Mouse (Mus musculus) testis, adult 2 months (tissue): Measurements from ENCODE around the gene Sgms2. TPM values are rescaled to one million over a fixed set of nuclear protein-coding genes. Genes with fewer than 3 reads are reported as not detected.
"Not testable (repeated sequence)": the region's sequence is repeated elsewhere in the genome, so short reads cannot be mapped to it uniquely, and the experiment has no call there.

ENCODE experiments used
- H3K27ac ChIP-seq: fragments of 200-500 bp; 2 replicates; pipeline ENCODE4 v1.5.1; 2012; ENCODE audit warnings: low read depth, low read length; ENCODE audit not compliant: control insufficient read depth, insufficient read depth
- H3K27me3 ChIP-seq: fragments of 200-500 bp; 2 replicates; pipeline ENCODE4 v1.6.1; 2012; ENCODE audit warnings: mild to moderate bottlenecking, low read length, moderate library complexity; ENCODE audit not compliant: control insufficient read depth, insufficient read depth
- H3K36me3 ChIP-seq: fragments of 200-500 bp; 2 replicates; pipeline ENCODE4 v1.6.1; 2012; ENCODE audit warnings: mild to moderate bottlenecking, low read length; ENCODE audit not compliant: control insufficient read depth, insufficient read depth
- H3K4me1 ChIP-seq: fragments of 200-500 bp; 2 replicates; pipeline ENCODE4 v1.6.1; 2012; ENCODE audit warnings: low read length; ENCODE audit not compliant: control insufficient read depth, insufficient read depth
- H3K4me3 ChIP-seq: fragments of 200-500 bp; 2 replicates; pipeline ENCODE4 v1.5.1; 2012; ENCODE audit warnings: low read depth, mild to moderate bottlenecking, low read length, moderate library complexity, mixed read lengths; ENCODE audit not compliant: control insufficient read depth
- CTCF ChIP-seq: fragments of 200-500 bp; IDR thresholded peaks from 2 replicates; pipeline ENCODE4 v1.5.1; 2012; ENCODE audit warnings: low read depth, mild to moderate bottlenecking, inconsistent platforms, low read length, moderate library complexity; ENCODE audit not compliant: control insufficient read depth, insufficient read depth, insufficient replicate concordance
- POLR2A ChIP-seq: fragments of 200-500 bp; IDR thresholded peaks from 2 replicates; pipeline ENCODE4 v1.6.1; 2012; ENCODE audit warnings: low read depth, mild to moderate bottlenecking, inconsistent platforms, low read length, moderate library complexity; ENCODE audit not compliant: control insufficient read depth
- polyA plus RNA-seq: library from polyadenylated mRNA; depleted of rRNA; stranded (reverse); fragments of >200 nt; gene quantifications from 2 replicates; pipeline ENCODE4 v1.2.3, GENCODE M21; 2012

Gene Sgms2
- polyA plus RNA-seq, 1 experiment = 48.2 TPM

- peaks cover 4% of the 10 kb centered on the region; the same call in 1 of the 2 replicates for H3K4me1 ChIP-seq
- no peaks in the 10 kb centered on the region for H3K27me3 ChIP-seq
- H3K4me3 ChIP-seq = peak overlapping the region; percentile 66
- H3K27ac ChIP-seq = no peak overlapping the region
- H3K36me3 ChIP-seq = no peaks in the 10 kb centered on the region
- TF ChIP-seq POLR2A (no peak), CTCF (no peak)
These were observed 145.3 kb downstream of the Sgms2 start for GRCm38 (mm10) chr3:131345903-131346302.

GRCm38 (mm10) chr3:131343311-131343710, 147.9 kb downstream of the Sgms2 start:
- Histone ChIP-seq H3K36me3 (no peaks in the 10 kb centered on the region), H3K27me3 (no peaks in the 10 kb centered on the region), H3K4me1 (peaks cover 4% of the 10 kb centered on the region; the same call in 1 of the 2 replicates), H3K4me3 (peak overlapping the region; percentile 66), H3K27ac (no peak overlapping the region)
- TF ChIP-seq POLR2A (no peak), CTCF (no peak)

- no peak for TF ChIP-seq POLR2A
- no peak overlapping the region for H3K27ac ChIP-seq
- no peaks in the 10 kb centered on the region for H3K27me3 ChIP-seq
- H3K36me3 ChIP-seq = no peaks in the 10 kb centered on the region
- peak overlapping the region; percentile 63 for H3K4me3 ChIP-seq
- H3K4me1 ChIP-seq = no peaks in the 10 kb centered on the region
These were observed 150.3 kb downstream of the Sgms2 start for GRCm38 (mm10) chr3:131340885-131341284.

GRCm38 (mm10) chr3:131339280-131339679, 151.9 kb downstream of the Sgms2 start:
- TF ChIP-seq POLR2A = no peak
- no peak for TF ChIP-seq CTCF
- no peaks in the 10 kb centered on the region for H3K36me3 ChIP-seq
- no peak overlapping the region for H3K27ac ChIP-seq
- no peaks in the 10 kb centered on the region for H3K27me3 ChIP-seq
- no peak overlapping the region; the same call in 1 of the 2 replicates for H3K4me3 ChIP-seq
- H3K4me1 ChIP-seq = peaks cover 3% of the 10 kb centered on the region

- H3K4me3 ChIP-seq, H3K27ac ChIP-seq, H3K36me3 ChIP-seq, H3K4me1 ChIP-seq, H3K27me3 ChIP-seq: not testable (repeated sequence)
These were observed 153.5 kb downstream of the Sgms2 start for GRCm38 (mm10) chr3:131337749-131338148.

- no peaks in the 10 kb centered on the region for H3K36me3 ChIP-seq
These were observed 154.6 kb downstream of the Sgms2 start for GRCm38 (mm10) chr3:131336629-131337028.

GRCm38 (mm10) chr3:131335117-131335547, 156.1 kb downstream of the Sgms2 start:
- Histone ChIP-seq H3K27ac (no peak overlapping the region), H3K4me1 (peaks cover 6% of the 10 kb centered on the region), H3K27me3 (no peaks in the 10 kb centered on the region), H3K36me3 (no peaks in the 10 kb centered on the region), H3K4me3 (no peak overlapping the region)
- TF ChIP-seq POLR2A (no peak), CTCF (no peak)

More at GRCm38 (mm10) chr3:131336629-131337028, 154.6 kb downstream of the Sgms2 start:
- Histone ChIP-seq H3K27ac (no peak overlapping the region), H3K4me3 (no peak overlapping the region), H3K27me3 (no peaks in the 10 kb centered on the region), H3K4me1 (peaks cover 4% of the 10 kb centered on the region)
- no peak for TF ChIP-seq POLR2A
- TF ChIP-seq CTCF = no peak

- no peak overlapping the region for H3K27ac ChIP-seq
- H3K36me3 ChIP-seq = no peaks in the 10 kb centered on the region
- H3K4me1 ChIP-seq = peaks cover 5% of the 10 kb centered on the region; the same call in 1 of the 2 replicates
- TF ChIP-seq POLR2A = no peak
- no peak overlapping the region for H3K4me3 ChIP-seq
- H3K27me3 ChIP-seq = no peaks in the 10 kb centered on the region
These were observed 164.0 kb downstream of the Sgms2 start for GRCm38 (mm10) chr3:131327189-131327588.
